Mouse (Mus musculus) liver, embryonic 14.5 days (tissue): ENCODE measurements at regions not wholly inside any gene's neighbourhood (a gene's known extent, or its start where the extent isn't known, plus 50 kb on each side); places are given as distances from the start of the nearest gene placed in this dataset.

Experiments
- CTCF ChIP-seq: IDR thresholded peaks from 2 replicates; pipeline ENCODE4 v1.5.1; 2016; ENCODE audit warnings: antibody characterized with exemption, low read depth, control low read depth
- EP300 ChIP-seq: IDR thresholded peaks from 2 replicates; pipeline ENCODE4 v1.6.1; 2016; ENCODE audit warnings: antibody characterized with exemption, low read depth

GRCm38 (mm10) chr13:30040288-30040687, 54.4 kb upstream of the E2f3 start:
- TF ChIP-seq CTCF (no peak), EP300 (no peak)
